Mouse (Mus musculus) erythroblast, embryonic 14.5 days (primary cell): ENCODE data around the gene Elmo2.

ENCODE experiments used
- GATA1 ChIP-seq: IDR thresholded peaks from 2 replicates; pipeline ENCODE4 v1.6.1; 2012; ENCODE audit warnings: low read length, inconsistent platforms, mixed read lengths
- TAL1 ChIP-seq: IDR thresholded peaks from 3 replicates; pipeline ENCODE4 v1.6.1; 2012; ENCODE audit warnings: low read length, inconsistent platforms, mixed read lengths

GRCm38 (mm10) chr2:165327386-165327785 lies 1.1 kb upstream of the Elmo2 start:
- TF ChIP-seq TAL1 (no peak), GATA1 (no peak)
